Mouse (Mus musculus) R1 (cell line): ENCODE measurements around the gene Egln2.

Source experiments
- DNase-seq: peaks from one replicate; pipeline ENCODE4 v3.0.0-alpha.2; 2018; ENCODE audit warnings: low read depth, low spot score

The Egln2 gene

DNA sequence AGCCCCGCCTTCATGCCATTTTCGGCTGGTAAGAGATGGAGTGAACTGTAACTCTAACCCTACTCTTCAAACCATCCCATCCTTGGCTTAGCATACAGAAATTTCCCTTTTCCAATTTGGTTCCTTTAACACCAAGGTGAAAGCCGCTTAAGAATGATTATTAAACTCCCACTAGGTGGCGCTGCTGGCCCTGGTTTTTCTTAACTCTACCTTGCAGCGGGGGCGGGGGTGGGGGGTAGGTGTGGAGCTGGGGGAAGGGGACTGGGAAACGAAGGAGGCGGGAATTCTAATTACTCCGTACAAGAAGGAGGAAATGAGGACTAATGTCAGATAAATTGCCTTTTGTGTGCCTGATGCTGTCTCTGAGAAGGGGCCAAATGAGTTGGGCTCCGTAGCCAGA is 34.0 kb downstream of the Egln2 start:
- DNase-seq, result peak; percentile 85

GRCm38 (mm10) chr7:27131387-27131786 is 35.2 kb downstream of the Egln2 start:
- no peak for DNase-seq

- DNase-seq, result peak; percentile 73
Measured at GRCm38 (mm10) chr7:27130521-27131370, 35.9 kb downstream of the Egln2 start.

GRCm38 (mm10) chr7:27129811-27130210 is 36.8 kb downstream of the Egln2 start:
- DNase-seq, result no peak

GRCm38 (mm10) chr7:27128946-27129345 is 37.7 kb downstream of the Egln2 start:
- no peak for DNase-seq

- DNase-seq, result peak; percentile 53
Measured at GRCm38 (mm10) chr7:27128162-27128561, 38.4 kb downstream of the Egln2 start.

DNA sequence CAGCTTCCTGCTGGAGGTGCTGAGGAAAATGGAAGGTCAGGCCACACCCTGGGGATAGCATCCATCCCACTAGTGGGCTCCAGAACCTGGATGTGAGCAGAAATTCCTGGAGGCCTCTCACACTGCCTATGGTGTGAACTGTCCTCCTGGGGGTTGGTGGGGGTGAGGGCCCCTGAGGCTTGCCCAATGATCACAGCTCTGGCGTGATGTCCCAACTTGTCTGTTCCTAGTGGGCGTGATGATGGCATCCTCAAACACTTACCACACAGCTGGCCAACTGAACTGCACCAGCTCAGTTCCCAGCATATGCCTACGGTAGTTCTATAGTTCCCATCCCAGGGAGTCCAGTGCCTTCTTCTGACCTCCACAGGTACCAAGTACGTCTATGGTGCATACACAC is 41.6 kb downstream of the Egln2 start:
- DNase-seq, result no peak

- no peak for DNase-seq
Measured at GRCm38 (mm10) chr7:27124305-27124832, 42.2 kb downstream of the Egln2 start.

GRCm38 (mm10) chr7:27119676-27120075 is 46.9 kb downstream of the Egln2 start, which contains the start of gene Cyp2f2:
Gene Cyp2f2, plus strand, starts transcription at chr7:27119909.
- DNase-seq, result no peak

DNA sequence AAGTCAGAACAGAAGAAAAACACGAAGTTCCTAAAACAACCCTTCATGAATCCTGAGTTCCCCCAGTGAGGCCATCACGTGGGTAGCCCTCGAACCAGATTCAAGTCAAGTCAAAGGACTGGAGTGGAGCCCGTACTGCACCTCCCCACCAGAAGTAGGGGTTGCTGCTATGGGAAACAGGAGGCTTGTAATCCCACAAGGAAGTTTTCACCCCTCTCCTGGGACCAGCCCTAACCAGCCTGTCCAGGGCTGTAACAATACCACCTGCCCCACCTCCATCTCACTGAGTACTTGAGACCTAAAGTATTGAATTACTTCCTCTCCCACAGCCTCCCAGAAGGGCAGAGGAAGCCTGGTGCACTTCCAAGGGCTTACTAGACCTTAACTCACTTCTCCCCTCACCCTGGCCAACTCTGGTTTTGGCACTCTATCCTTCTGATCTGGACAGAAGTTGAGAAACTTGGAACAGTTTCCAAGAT is 48.5 kb downstream of the Egln2 start:
- DNase-seq, result no peak

DNA sequence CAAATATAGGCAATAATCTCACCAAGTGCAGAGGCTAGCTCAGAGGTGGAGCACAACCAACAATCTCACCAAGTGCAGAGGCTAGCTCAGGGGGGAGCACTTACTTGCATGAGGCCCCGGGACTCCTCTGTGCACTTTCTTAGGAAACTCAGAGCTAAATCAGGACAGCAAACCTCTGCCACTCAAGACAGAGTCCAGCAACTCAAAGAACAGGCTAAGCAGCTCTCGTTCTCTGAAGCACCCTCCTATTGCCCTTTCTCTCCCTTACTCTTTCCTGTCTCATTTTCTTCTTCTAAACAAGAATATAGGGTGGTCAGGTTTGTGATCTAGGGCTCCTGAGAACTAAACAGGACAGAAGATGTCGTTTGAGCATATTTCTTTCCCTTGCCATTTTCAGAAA is 54.6 kb downstream of the Egln2 start:
- DNase-seq, result no peak

- no peak for DNase-seq
Measured at GRCm38 (mm10) chr7:27111038-27111437, 55.6 kb downstream of the Egln2 start.

DNA sequence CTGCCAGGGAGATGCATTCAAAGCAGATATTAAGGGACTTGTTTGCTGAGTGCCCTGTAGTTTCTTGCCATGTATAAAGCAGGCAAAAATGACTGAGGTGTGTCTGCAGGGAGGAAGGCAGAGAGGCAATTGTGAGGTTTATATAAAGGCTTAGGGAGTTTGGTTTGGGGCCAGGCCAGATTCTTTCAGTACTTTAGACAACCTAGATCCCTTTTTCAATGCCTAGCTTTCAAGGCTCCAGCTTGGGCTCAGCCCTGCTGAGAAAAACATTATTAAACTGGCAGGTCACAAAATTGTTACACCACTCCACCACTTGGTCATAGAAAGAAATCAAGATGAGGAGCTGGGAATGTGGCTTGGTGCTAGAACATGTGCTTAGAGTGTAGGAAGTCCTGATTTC is 56.3 kb downstream of the Egln2 start:
- no peak for DNase-seq
